Mouse (Mus musculus): ENCODE results near the gene Abl2. TPM values are rescaled to one million over a fixed set of nuclear protein-coding genes. Genes with fewer than 3 reads are reported as not detected.

Gene Abl2
- polyA plus RNA-seq, 1 experiment from 2014 or later = 9.0 TPM

DNA sequence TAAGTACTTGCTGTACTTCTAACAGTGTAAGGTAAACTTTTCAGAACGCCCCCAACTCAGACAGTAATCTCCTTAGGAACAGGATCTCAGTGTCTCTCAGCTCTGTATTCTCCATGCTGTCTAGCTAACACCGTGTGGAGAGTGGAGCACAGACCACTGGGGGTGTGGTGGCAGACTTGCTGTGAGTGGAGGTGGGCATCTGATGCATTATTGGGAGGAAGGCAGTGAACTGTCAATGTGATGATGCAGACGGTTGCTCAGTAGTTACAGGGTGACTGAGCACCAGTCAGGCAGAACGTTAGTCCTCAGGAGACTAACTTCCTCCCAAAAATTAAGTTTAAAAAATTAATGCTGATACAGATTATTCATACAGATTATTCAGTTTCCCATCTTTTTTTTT, 38.5 kb downstream of the Abl2 start:
- DNase-seq (no peak), ATAC-seq (ENCODE audit: low FRiP score, low TSS enrichment) (no peak)
- H3K27me3 ChIP-seq (ENCODE audit: control insufficient read depth, insufficient read depth, low read length) = no peaks in the 10 kb centered on the region
- no peaks in the 10 kb centered on the region for H3K36me3 ChIP-seq (ENCODE audit: control insufficient read depth, insufficient read depth, low read length)
- no peaks in the 10 kb centered on the region for H3K4me1 ChIP-seq (ENCODE audit: control insufficient read depth, insufficient read depth, low read length)
- H3K4me2 ChIP-seq (ENCODE audit: low read length) = no peak overlapping the region
- H3K27ac ChIP-seq (replicated peaks; ENCODE audit: low read depth, low read length) = no peak overlapping the region
- H3K4me3 ChIP-seq (replicated peaks; ENCODE audit: low read depth, low read length) = no peak overlapping the region
- WGBS = 81% methylated on average over 4 of the region's 4 CpGs
- no peaks in the 10 kb centered on the region for H3K9me3 ChIP-seq (ENCODE audit: control insufficient read depth, low read length)
- no peak overlapping the region for H3K9ac ChIP-seq (replicated peaks; ENCODE audit: low read length)

- no peaks in the 10 kb centered on the region for H3K27me3 ChIP-seq (ENCODE audit: control insufficient read depth, insufficient read depth, low read length)
- H3K4me3 ChIP-seq (replicated peaks; ENCODE audit: low read depth, low read length) = no peak overlapping the region
- ATAC-seq (ENCODE audit: low FRiP score, low TSS enrichment) (no peak), DNase-seq (no peak)
- no peak overlapping the region for H3K27ac ChIP-seq (replicated peaks; ENCODE audit: low read depth, low read length)
- no peaks in the 10 kb centered on the region for H3K4me1 ChIP-seq (ENCODE audit: control insufficient read depth, insufficient read depth, low read length)
- H3K9me3 ChIP-seq (ENCODE audit: control insufficient read depth, low read length) = no peaks in the 10 kb centered on the region
- no peak overlapping the region for H3K4me2 ChIP-seq (ENCODE audit: low read length)
- H3K36me3 ChIP-seq (ENCODE audit: control insufficient read depth, insufficient read depth, low read length) = no peaks in the 10 kb centered on the region
- no peak overlapping the region for H3K9ac ChIP-seq (replicated peaks; ENCODE audit: low read length)
- WGBS = 72% methylated on average over 3 of the region's 3 CpGs
These were observed 44.0 kb downstream of the Abl2 start for GRCm38 (mm10) chr1:156602545-156602944.

DNA sequence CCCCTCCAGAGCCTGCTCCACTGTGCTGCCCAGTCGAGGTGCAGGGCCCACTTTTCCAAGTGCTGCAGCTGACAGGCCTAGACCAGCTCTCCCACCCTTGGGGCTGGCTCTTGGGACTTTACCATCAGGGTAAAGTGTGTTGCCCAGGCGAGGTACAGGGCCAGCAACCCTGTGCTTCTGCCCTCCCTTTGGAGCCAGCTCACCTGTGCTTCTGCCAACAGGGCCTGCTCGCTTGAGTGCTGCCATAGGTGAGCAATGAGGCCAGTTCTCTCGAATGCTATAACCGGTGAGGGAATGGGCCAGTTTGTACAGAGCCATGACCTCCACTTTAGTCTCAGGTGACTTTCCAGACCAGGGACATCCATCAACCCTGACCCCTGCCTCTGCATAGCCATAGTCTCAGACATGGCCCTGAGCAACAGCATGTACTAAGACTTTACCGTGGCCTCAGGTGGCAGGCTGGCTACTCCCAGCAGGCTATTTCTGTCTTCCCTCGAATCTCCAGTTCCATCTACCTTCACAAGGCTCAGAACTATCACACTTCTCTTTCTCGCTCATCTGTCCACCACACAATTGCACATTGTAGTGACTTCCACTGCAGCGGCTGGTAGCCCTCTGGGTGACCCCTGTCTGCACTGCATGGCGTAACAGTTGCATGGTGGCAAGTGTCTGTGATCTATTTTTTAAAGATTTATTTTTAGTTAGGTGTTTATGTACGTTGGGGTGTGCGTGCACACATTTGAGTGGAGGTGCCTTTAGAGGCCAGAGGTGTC, 46.7 kb downstream of the Abl2 start:
- H3K27ac ChIP-seq (replicated peaks; ENCODE audit: low read depth, low read length) = no peak overlapping the region
- no peak overlapping the region for H3K4me2 ChIP-seq (ENCODE audit: low read length)
- 89% methylated on average over 12 of the region's 12 CpGs for WGBS
- DNase-seq (no peak), ATAC-seq (ENCODE audit: low FRiP score, low TSS enrichment) (no peak)
- H3K4me1 ChIP-seq (ENCODE audit: control insufficient read depth, insufficient read depth, low read length) = 0 out of 2 replicates have a peak, but pooled peaks cover 3% of the 10 kb centered on the region
- H3K9me3 ChIP-seq (ENCODE audit: control insufficient read depth, low read length) = no peaks in the 10 kb centered on the region
- H3K4me3 ChIP-seq (replicated peaks; ENCODE audit: low read depth, low read length) = no peak overlapping the region
- H3K9ac ChIP-seq (replicated peaks; ENCODE audit: low read length) = no peak overlapping the region
- H3K27me3 ChIP-seq (ENCODE audit: control insufficient read depth, insufficient read depth, low read length) = no peaks in the 10 kb centered on the region
- no peaks in the 10 kb centered on the region for H3K36me3 ChIP-seq (ENCODE audit: control insufficient read depth, insufficient read depth, low read length)

GRCm38 (mm10) chr1:156605940-156606339, 47.4 kb downstream of the Abl2 start:
- DNase-seq = no peak
- no peak for ATAC-seq (ENCODE audit: low FRiP score, low TSS enrichment)
- no peak overlapping the region for H3K4me3 ChIP-seq (replicated peaks; ENCODE audit: low read depth, low read length)
- 0 out of 2 replicates have a peak, but pooled peaks cover 3% of the 10 kb centered on the region for H3K4me1 ChIP-seq (ENCODE audit: control insufficient read depth, insufficient read depth, low read length)
- 89% methylated on average over 2 of the region's 2 CpGs for WGBS
- H3K4me2 ChIP-seq (ENCODE audit: low read length) = no peak overlapping the region
- H3K27me3 ChIP-seq (ENCODE audit: control insufficient read depth, insufficient read depth, low read length) = no peaks in the 10 kb centered on the region
- no peak overlapping the region for H3K27ac ChIP-seq (replicated peaks; ENCODE audit: low read depth, low read length)
- H3K9me3 ChIP-seq (ENCODE audit: control insufficient read depth, low read length) = no peaks in the 10 kb centered on the region
- H3K9ac ChIP-seq (replicated peaks; ENCODE audit: low read length) = no peak overlapping the region
- H3K36me3 ChIP-seq (ENCODE audit: control insufficient read depth, insufficient read depth, low read length) = no peaks in the 10 kb centered on the region

GRCm38 (mm10) chr1:156608496-156608895, 49.9 kb downstream of the Abl2 start:
- no peak overlapping the region for H3K4me2 ChIP-seq (ENCODE audit: low read length)

DNA sequence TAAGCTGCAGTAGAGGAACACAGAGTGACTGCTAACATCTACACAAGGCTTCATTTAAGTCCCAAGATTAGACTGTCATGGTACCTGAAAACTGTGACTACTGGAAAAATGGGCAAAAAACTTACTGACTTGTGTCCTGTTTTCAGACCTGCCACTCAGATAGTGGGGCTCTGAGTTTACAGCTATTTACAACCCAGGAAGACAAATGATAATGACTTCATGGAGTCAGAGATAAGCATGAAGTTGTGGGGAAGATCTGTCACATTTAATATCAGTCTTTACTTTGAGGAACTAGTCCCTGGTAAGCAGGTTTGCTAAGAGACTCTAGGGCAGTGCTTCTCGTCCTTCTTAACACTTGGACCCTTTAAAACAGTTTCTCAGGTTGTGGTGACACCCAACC, 51.7 kb downstream of the Abl2 start:
- H3K4me3 ChIP-seq (replicated peaks; ENCODE audit: low read depth, low read length) = no peak overlapping the region
- H3K36me3 ChIP-seq (ENCODE audit: control insufficient read depth, insufficient read depth, low read length) = no peaks in the 10 kb centered on the region
- H3K9ac ChIP-seq (replicated peaks; ENCODE audit: low read length) = no peak overlapping the region
- no peak overlapping the region for H3K4me2 ChIP-seq (ENCODE audit: low read length)
- WGBS = 98% methylated on average over 1 of the region's 1 CpGs
- ATAC-seq (ENCODE audit: low FRiP score, low TSS enrichment) = no peak
- peaks cover 12% of the 10 kb centered on the region for H3K4me1 ChIP-seq (ENCODE audit: control insufficient read depth, insufficient read depth, low read length)
- no peaks in the 10 kb centered on the region for H3K27me3 ChIP-seq (ENCODE audit: control insufficient read depth, insufficient read depth, low read length)
- no peak overlapping the region for H3K27ac ChIP-seq (replicated peaks; ENCODE audit: low read depth, low read length)
- DNase-seq = no peak
- no peaks in the 10 kb centered on the region for H3K9me3 ChIP-seq (ENCODE audit: control insufficient read depth, low read length)

More at GRCm38 (mm10) chr1:156608496-156608895, 49.9 kb downstream of the Abl2 start:
- ATAC-seq (ENCODE audit: low FRiP score, low TSS enrichment) (no peak), DNase-seq (no peak)
- no peak overlapping the region for H3K9ac ChIP-seq (replicated peaks; ENCODE audit: low read length)
- H3K4me1 ChIP-seq (ENCODE audit: control insufficient read depth, insufficient read depth, low read length) = peaks cover 3% of the 10 kb centered on the region; the same call in 1 of the 2 replicates
- H3K36me3 ChIP-seq (ENCODE audit: control insufficient read depth, insufficient read depth, low read length) = no peaks in the 10 kb centered on the region
- no peak overlapping the region for H3K4me3 ChIP-seq (replicated peaks; ENCODE audit: low read depth, low read length)
- H3K27ac ChIP-seq (replicated peaks; ENCODE audit: low read depth, low read length) = no peak overlapping the region
- 46% methylated on average over 2 of the region's 2 CpGs for WGBS
- no peaks in the 10 kb centered on the region for H3K27me3 ChIP-seq (ENCODE audit: control insufficient read depth, insufficient read depth, low read length)
- no peaks in the 10 kb centered on the region for H3K9me3 ChIP-seq (ENCODE audit: control insufficient read depth, low read length)

DNA sequence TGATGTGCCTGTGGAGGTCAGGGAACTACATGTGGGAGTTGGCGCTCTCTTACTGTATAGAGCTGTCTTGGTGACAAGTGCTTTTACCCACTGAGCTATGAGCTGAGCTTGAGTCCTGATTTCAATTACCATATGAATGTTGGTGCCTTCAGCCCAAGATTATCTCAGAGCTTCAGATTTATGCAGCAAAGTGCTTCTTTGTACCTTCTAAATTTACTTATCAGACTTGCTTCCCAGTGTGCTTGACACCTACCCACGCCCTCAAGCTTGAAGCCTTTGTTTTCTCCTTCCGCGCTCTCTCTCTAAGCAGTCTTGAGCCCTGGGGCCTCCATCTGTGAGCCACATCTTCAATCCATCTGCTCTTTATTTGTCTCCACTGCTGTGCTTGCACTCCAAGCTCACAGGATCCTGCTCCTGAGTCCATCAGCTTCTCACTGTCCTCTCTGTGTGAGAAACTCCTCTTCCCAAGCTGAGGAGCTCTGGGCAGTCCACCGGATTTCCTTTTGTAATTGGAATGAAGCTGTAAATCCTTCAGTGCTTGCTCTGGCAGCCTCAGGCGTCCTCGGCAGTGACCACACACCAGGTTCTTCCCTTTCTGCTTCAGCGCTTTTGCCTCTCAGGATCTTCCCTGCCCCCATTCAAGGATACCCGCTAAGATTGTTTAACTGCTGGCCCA, 55.4 kb downstream of the Abl2 start:
- no peaks in the 10 kb centered on the region for H3K9me3 ChIP-seq (ENCODE audit: control insufficient read depth, low read length)
- H3K9ac ChIP-seq (replicated peaks; ENCODE audit: low read length) = no peak overlapping the region
- DNase-seq = peak; percentile 68
- H3K27me3 ChIP-seq (ENCODE audit: control insufficient read depth, insufficient read depth, low read length) = no peaks in the 10 kb centered on the region
- H3K27ac ChIP-seq (replicated peaks; ENCODE audit: low read depth, low read length) = peak overlapping the region; percentile 78
- no peaks in the 10 kb centered on the region for H3K36me3 ChIP-seq (ENCODE audit: control insufficient read depth, insufficient read depth, low read length)
- WGBS = 3% methylated on average over 9 of the region's 9 CpGs
- H3K4me3 ChIP-seq (replicated peaks; ENCODE audit: low read depth, low read length) = no peak overlapping the region; the same call in 1 of the 2 replicates
- H3K4me1 ChIP-seq (ENCODE audit: control insufficient read depth, insufficient read depth, low read length) = peaks cover 21% of the 10 kb centered on the region
- peak overlapping the region; percentile 25 for H3K4me2 ChIP-seq (ENCODE audit: low read length)
- ATAC-seq (ENCODE audit: low FRiP score, low TSS enrichment) = peak; percentile 82; the same call in 1 of the 2 replicates

DNA sequence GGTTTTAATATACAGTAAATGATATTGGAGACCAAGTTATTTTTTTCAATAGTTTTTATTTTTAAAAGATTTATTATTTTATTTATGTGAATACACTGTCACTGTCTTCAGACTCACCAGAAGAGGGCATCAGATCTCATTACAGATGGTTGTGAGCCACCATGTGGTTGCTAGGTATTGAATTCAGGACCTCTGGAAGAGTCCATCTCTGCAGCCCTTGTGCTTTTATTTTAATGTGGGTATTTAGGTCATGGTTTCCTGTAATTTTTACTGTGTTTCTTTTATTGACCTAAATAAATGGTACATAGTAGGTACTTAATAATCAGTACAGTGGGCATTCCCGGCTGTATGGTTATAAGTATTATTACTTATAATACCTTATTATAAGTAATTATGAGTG, 56.1 kb downstream of the Abl2 start:
- WGBS = 80% methylated on average over 1 of the region's 1 CpGs
- ATAC-seq (ENCODE audit: low FRiP score, low TSS enrichment) = no peak
- no peak for DNase-seq

More for the DNA sequence above, 56.1 kb downstream of the Abl2 start:
- H3K9me3 ChIP-seq (ENCODE audit: control insufficient read depth, low read length) = no peaks in the 10 kb centered on the region
- H3K27me3 ChIP-seq (ENCODE audit: control insufficient read depth, insufficient read depth, low read length) = no peaks in the 10 kb centered on the region
- H3K4me1 ChIP-seq (ENCODE audit: control insufficient read depth, insufficient read depth, low read length) = peaks cover 18% of the 10 kb centered on the region
- H3K27ac ChIP-seq (replicated peaks; ENCODE audit: low read depth, low read length) = no peak overlapping the region
- no peak overlapping the region for H3K9ac ChIP-seq (replicated peaks; ENCODE audit: low read length)
- H3K4me3 ChIP-seq (replicated peaks; ENCODE audit: low read depth, low read length) = no peak overlapping the region
- H3K36me3 ChIP-seq (ENCODE audit: control insufficient read depth, insufficient read depth, low read length) = no peaks in the 10 kb centered on the region
- no peak overlapping the region for H3K4me2 ChIP-seq (ENCODE audit: low read length)
